Mouse (Mus musculus) layer of hippocampus, adult 9-11 months (tissue): ENCODE measurements around the gene Csrp3.

Source experiments
- DNase-seq: peaks from one replicate; pipeline ENCODE4 v3.0.0; 2022

Csrp3 gene

DNA sequence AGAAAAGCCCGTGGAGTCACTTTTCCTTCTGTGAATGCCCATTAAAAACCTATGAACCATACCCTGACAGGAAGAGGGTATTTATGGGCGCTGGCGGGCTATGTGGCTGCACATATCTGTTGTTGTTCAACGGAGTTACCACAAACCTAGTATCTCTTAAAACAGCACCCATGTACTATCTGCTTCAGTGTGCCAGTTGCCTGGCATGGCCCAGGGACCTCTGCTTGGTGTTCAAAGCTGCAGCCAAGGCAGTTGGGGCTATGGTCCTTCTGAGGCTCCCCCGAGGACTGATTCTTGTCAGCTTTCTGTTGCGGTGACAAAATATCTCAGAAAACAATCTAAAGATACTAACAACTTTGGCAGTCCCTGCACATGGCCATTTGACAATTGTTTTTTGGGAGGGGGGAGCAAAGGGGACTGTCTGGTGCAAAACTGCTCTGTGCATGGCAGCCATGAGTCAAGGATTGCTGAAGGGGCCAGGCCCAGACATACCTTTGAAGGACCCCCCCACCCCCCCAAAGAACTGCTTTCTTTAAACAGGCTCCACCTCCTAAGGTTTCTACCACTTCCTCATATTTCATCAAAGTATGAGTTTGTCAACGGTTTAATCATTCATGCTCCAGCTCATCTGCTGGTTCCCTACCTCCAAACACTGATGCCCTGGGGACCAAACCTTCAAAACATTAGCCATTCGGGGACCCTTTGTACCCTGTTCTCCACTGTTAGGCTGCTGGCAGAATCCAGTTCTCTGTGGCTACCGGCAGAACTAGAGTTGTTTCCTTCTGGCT lies 17.0 kb upstream of the Csrp3 start:
- DNase-seq = no peak

DNA sequence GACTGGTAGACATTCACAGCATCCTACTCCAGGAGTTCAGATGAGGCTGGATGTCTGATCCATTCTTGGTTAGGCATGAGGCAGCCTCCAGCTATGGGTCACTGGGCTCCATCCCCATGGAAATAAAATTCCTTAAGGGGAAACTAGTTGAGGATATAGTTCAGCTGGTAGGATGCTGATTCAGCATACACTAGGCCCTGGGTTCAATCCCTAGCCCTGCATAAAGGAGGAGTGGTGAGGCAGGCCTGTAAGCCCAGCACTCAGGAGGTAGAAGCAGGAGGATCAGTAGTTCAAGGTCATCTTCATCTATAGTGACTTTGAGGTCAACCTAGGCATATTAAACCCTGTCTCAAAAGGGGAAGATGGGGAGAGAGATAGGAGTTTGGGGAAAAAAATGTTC lies 16.4 kb upstream of the Csrp3 start:
- no peak for DNase-seq

DNA sequence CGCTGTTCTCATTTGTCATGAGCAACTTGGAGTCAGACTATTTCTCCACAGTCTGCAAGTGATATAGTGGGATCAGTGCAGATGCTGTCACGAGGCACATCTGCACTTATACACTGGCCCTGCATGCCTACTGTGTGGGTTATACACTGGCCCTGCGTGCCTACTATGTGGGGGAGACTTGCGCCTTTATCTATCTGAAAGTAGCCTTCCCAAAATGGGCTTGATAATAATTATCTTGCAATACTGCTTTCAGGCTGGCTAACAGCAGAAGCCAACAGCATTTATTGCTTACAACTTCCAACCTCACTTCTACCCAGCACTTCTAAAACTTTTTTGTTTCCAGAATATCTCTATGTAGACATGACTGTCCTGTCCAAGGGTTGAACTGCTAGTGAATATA lies 14.0 kb upstream of the Csrp3 start:
- DNase-seq = no peak

DNA sequence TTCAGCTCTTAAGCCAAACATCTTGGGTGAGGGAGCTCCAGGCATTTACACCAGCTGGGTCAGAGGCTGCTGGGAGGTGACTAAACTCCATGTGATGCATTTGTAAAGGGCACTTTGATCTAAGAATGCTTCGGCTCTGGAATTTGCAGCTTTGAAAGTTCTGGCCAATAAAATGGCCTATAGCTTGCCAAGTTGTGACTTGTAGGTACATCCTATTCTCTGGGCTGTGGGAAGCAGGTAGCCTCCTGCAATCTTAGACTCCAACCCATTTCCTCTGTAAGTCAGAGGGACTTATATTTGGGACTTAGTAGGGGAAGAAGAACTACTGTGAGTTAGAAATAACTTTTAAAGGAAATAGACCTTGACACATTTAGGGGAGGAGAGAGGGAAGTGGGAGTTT lies 13.1 kb upstream of the Csrp3 start:
- no peak for DNase-seq

DNA sequence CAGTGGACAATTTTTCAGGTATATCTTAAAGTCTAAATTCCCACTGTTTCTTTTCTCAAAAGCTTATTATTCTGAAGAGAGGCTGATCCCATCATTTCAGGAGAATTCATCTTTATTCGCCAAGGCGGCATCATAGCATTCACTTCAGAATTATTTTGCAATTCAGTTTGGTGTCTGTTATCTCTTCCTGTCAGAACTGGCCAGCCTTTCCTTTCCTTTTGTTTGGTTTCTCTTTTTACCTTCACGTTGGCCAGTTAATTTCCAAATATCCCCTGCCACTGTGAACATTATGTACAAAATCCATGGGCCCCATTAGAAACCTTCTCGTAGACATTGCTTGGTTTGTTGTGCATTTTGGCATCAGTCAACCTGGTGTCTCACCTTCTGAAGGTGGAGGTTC lies 11.5 kb upstream of the Csrp3 start:
- DNase-seq = no peak

DNA sequence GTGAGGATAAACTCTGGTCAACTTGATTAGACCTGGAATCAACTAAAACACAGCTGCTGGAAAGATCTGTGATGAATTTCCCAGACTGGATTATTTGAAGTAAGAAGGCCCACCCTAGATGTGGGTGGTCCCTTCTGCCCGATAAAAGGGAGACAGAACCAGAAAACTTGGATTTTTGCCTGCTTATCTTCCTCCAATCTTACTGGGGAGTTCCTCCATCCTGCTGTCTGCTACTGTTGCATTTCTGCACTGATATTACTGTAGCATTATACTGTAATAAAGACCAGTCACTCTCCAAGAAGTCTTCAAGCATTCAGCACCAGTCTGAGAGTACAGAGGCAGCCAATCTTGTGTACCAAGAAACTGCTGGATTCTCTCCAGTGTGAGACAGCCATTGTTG lies 10.4 kb upstream of the Csrp3 start:
- no peak for DNase-seq

DNA sequence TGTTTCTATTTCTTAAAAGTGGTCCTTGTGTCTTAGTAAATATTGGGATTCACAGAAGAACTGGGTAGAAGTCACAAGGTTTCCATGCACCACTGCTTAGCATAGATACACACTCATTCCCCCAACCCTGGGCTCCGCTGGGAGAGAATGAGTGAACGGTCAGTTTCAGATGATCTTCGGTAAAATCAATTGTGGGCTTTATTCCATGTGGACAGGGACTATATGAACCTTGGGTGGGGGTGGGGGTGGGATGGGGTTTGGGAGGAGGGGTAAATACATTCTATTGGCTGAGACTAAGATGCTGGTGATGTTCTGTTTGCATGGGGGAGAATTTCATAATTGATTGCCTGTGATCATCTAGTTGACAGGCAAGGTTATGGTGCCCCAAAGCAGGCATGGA lies 7.6 kb upstream of the Csrp3 start:
- no peak for DNase-seq

DNA sequence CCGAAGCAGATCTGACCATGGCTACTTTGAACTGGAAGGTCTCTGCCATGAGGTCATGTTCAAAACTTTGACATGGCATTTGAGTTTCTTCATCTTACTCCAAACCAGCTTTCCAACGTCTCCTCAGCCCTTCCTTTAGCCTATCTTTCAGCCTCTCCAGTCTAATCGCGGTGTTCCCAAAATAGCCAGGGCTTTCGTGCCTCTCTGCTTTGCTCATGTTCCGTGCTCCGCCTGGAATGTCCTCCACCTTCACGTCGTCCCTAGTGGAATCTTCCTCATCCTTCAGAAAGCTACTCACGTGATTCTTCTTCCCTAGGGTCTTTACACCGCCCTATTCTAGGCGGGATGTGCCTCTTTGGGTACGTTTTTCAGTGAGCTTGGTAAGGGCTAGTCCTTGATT lies 5.7 kb upstream of the Csrp3 start:
- no peak for DNase-seq

DNA sequence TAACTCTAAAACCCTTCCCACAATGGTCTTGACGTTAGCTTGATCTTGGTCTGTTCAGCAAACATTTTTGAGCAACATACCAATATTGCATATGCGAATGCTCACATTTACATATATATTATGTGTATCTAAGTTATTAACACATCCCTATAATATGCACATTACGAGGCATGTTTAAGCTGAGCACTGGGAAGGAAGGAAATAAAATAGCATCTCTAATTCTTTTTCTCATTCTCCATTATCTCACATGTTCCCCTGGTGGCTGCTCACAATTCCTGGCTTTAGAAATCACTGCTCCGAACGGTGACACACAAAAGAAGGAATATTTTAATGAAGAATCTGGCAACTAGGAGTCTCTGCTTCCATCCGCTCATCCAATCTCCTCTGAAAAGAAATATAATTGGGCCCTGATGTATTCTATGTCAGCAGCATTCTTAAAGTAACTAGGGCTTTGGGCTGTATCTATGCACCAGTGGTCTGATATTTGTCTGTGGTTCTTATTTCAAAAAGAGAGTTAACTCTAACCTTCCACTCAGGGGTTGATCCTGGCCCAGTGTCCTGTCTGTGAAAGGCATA lies 3.8 kb upstream of the Csrp3 start:
- DNase-seq = no peak

DNA sequence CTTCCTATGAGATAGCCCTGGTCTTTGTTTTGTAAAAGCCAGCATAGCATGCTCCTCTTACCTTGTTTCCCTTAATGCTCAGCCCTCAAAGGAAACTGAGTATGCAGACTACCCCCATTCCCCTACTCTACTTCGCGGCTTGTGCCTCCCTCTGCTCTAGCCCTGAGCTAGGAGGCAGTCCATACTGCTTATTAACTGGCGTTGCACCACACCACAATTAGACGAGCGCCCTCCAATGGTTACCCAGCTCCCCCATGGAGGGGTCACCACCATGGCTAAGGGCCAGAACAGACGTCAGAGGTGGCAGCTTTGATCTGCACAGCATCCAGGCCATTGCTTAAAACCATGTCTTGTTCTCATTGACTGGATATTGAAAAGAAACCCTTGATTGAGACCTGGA lies 1.1 kb downstream of the Csrp3 start:
- DNase-seq = no peak

DNA sequence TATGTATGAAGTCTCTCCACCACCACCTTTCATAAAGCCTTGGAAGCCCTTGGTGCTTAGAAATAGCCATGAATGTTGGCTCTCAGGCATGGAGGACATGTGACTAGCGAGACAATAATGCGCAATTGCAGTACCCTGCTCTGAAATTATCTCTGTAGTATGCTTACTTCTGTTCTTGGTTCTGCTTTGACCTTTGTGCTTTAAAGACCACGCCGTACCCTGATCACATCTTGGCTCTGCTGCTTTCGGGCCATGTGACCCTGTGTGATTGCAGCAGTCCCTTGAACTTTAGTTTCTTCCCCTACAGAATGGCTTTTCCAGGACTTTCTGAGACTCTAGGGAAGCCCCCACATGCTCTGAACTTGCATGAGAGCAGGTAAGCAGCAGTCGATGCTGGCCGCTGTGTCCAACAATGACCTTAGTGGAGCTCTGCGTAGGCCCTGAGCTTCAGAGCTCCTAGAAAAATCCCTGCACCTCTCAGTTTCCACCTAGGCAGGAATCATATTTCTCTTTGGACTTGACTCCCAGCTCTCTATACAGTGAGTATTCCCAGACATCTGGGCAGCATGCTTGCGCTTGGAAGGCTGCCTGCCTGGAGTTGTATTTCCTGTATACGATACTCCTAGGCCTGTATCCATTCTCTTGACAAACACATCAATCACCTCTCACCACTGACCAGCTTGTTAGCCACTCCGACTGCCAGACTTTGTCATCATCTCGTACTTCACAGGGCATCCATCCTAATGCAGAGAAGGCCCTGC lies 2.4 kb downstream of the Csrp3 start:
- DNase-seq = no peak

DNA sequence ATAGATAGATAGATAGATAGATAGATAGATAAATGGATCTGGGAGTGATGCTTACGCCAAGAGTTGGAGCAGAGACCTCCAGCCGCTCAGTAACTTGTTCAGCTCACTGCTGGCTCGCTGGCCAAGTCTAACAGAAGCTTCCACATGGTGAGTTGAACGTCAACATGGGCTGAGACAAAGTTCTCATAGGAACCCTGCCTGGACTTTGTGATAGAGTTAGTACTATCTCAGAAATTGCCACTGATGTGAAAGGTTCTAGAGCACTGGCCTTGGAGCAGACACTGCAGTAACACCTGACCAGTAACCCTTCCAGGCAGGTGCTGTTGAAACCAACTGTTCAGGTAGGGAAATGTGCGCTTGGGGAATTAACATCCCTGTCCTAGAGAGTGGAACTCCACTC lies 4.3 kb downstream of the Csrp3 start:
- DNase-seq = no peak

DNA sequence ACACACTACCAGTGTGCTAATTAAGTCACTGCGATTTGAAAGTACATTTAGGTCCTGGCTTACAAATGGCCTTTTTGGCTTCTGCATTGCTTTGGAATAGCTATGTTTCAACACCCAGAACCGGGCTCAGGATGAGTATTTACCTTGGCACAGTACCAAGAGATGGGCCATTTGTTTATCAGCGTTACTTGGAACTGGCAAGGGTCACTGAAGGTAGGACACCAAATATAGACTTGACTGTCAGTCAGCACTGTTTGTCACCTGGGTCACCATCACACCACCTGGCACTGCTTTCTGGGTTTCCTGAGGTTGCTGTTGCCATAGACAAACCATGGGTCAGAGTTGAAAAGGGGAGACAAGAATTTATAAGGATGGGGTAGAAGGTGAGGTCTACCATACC lies 5.5 kb downstream of the Csrp3 start:
- DNase-seq = no peak

DNA sequence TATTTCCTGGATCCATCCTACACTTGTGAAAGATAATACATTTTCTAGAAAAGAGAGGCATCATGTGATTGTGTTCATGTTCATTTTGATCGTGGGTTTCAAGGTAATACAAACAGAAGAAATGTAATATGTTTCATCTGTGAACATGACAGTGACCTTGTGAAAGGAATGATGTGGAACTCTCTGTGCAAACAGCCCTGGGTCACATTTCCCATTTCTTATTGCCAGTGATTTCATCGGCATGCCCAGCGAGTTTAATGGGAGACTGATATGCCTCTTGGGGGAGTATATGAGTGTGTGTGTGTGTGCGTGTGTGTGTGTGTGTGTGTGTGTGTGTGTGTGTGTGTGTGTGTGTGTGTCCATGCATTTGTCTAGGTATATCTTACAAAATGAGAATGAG lies 6.3 kb downstream of the Csrp3 start:
- DNase-seq = no peak

DNA sequence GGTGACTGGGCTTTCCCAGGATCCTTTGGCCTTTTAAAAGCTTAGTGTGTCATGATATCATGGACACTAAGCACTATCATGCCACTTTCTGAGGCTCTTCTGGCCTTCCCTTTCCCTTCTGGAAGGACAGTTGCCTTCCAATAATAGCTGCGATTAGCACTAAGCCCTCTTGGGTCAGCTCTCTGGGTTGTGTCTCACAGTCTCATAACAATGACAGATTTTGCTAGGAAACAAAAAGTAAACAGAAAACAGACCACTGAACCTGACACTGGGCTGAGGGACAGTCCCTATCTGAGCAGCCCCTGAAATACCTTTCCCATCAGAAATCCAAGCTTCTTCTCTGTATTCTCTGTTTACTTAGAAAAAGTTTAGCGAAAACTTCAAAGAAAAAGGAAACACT lies 7.3 kb downstream of the Csrp3 start:
- no peak for DNase-seq

DNA sequence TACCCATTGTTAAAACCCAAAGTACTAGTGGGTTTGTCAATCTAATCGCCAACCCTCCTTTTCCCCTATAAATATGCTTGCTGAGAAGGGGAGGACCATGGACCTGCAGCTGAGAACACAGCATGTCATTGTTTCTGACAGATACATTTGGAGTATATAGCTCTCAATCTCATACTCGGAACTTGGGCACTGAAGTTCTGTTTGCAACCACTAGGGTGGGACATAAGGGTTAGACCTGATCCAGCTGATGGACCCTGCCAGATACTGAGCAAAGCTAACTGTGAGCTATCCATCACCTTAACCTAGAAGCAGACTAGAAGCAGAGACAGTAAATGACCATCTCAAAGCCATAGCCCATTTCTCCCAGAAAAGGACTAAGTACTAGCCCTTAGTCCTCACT lies 9.4 kb downstream of the Csrp3 start:
- DNase-seq = no peak

DNA sequence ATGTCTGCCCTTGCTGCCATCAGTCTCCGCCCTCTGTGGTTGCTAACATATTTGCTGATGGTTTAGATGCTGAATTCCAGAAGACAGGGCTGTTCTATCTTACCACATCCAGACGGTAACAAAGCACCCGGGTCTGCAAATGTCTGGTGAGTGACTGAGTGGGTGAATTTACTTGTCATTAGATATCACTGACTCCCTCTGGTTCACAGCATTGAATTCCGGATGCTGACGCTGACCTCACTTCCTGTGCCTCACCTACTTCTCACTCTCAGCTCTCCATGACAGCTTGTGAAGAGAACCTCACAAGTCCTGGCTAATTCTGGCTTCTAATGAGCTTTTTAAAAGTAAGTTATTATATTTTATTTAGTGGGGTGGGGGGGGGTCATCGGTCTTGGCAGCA lies 10.9 kb downstream of the Csrp3 start:
- no peak for DNase-seq

DNA sequence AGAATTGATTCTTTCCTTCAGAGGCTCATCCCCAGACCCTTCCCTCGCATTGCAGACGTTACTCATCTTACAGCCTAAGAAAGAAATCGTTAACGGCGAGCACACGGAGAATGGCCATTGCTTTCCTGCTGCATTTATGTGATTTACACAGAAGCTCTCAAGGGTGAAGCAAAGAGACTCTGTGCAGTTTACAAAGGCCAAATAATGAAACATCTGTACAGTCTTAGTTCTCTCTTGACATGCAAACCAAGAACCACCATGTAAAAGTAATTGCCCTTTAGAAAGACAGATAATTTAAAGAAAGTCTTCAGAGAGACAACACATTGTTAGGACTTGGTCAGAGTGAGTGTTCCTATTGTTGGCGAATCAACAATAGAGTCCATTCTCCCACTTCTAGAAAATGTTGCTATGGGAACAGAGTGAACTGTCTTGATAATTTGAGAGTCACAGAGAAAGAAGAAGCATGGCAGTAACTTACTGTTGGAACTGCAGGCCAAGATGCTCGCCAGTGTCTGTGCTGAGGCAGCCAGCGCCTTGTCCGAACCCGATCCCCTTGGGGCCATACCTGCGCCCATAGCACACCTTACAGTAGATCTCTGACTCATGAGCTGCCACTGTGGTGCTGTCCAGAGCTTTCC lies 12.7 kb downstream of the Csrp3 start:
- no peak for DNase-seq

DNA sequence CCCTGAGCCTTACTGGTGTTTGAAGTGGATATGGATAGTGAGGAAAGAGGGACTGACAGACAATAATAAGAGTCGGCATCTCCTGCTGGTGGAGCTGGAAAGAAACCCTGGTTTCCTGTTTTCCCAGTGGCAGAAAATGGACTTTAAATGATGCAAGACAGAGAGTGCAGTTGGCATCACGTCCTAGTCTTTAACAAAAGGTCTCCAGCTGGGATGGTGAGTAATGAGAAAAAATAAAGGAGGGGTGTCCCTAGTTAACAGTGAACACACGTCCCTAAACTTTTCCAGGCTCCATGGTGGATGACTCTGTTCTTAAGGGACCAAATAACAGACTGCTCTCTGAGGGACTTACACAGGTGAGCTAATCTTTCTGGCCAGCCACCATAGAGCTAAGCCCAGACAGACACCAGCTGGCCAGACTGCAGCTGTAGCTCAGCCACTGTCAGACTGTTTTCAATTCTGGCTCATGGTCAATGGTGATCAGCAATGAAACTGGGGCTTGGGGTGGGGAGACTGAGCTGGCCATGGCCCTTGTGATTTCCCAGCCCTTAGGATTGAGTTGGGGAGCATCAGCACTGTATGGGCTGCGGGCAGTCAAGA lies 13.4 kb downstream of the Csrp3 start:
- DNase-seq = no peak

DNA sequence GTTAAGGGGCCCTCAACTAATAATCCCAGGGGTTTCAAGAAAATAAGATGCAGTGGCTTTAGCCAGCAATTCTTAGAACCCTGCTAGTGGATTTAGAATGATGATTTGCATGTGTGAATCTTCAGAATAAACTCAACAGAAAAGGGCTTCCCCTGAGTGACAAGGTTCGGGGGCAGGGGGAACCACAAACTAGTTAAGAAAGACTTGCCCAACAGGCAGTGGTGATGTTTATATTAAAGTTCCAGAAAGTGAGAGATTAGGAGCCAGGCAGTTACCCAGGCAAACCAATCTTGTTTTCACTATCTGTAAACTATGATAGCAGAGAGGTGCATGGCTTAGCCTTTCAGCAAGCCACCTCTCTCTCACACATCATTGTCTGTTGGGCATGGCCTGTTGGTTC lies 15.1 kb downstream of the Csrp3 start:
- DNase-seq = no peak

DNA sequence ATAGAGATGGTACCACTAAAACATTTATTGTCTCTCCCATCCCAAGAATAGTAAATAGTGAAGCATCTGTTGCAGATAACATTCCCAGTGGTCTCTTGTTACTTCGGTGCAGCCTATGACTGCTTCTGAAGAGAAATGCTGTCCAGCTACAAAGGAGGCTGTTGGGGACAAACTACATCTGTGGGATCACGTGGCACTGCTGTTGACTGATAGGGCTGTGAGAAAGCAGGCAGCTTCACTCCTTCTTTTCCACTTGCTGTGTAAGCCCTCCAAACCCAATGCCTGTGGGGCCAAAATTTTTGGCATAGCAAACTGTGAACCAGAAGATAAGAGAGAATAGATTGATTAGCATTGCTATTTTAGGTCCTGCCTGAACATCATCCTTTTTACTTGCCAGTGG lies 17.4 kb downstream of the Csrp3 start:
- no peak for DNase-seq

DNA sequence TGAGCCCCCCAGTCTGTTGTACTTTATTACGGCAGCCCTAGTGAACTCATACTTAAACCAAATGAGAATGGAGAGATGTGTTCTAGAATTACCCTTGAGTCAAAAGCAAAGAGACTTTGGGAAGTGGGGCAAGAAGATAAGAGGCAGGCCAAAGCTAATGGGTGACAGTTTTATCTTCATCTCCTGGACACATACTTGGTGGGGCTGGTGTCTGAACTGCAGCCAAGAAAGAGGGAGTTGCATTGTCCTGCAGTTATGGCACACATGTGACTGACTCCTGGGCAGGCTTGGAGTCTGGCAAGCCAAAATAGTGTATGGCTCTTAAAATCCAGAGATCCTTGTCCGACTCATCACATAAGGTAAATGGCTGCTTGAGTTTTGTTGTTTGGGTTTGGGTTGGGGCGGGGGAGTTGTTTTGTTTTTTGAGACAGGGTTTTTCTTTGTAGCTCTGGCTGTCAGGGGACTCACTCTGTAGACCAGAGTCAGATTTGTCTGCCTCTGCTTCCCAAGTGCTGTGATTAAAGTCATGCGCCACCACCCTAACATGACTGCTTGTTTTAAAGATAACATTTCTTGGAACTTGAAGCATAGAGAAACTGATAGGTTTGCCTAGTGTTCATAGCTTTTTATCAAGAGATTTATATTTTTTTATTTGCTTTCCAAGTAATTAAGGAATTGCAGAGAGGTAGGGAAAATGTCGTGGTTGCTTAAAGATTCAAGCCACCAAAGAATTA lies 18.5 kb downstream of the Csrp3 start:
- no peak for DNase-seq

DNA sequence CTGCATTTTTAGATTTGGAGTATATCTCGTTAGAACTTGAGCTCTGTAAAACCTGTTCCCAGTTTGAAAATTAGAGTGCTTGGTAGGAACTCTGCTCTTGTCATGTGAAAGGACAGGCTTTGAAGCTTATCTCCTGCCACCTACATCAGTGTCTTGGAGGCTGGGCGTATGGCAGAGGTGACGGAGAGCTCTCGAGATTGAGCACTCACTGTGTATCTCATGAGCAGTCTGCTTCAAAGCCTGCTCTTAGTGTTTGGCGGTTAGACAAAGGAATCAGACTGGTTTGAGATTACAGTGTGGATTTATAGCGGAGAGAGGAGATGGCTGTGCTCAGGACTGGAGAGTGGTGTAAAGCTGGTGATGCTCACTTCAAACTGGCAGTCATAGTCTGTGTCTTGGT lies 22.7 kb downstream of the Csrp3 start:
- no peak for DNase-seq
